Mouse (Mus musculus): ENCODE measurements at regions not wholly inside any gene's neighbourhood (a gene's known extent, or its start where the extent isn't known, plus 50 kb on each side); places are given as distances from the start of the nearest gene placed in this dataset.

- Histone ChIP-seq H3K4me1 (ENCODE audit: control insufficient read depth, insufficient read depth, low read length) (peaks cover 4% of the 10 kb centered on the region; the same call in 1 of the 2 replicates), H3K27ac (ENCODE audit: insufficient read depth, low read depth, low read length) (no peak overlapping the region), H3K4me3 (ENCODE audit: insufficient read depth, low read length) (no peak overlapping the region)
- no peak for TF ChIP-seq CTCF (IDR thresholded peaks at IDR 0.05; ENCODE audit: low read depth, low read length)
- no peak for TF ChIP-seq POLR2A (IDR thresholded peaks at IDR 0.05; ENCODE audit: borderline replicate concordance, low read depth, low read length)
Measured at GRCm38 (mm10) chr13:19888983-19889773, 65.1 kb upstream of the Gpr141 start.

GRCm38 (mm10) chr13:19883896-19884658 is 60.0 kb upstream of the Gpr141 start:
- Histone ChIP-seq H3K27ac (ENCODE audit: insufficient read depth, low read depth, low read length) (no peak overlapping the region), H3K4me1 (ENCODE audit: control insufficient read depth, insufficient read depth, low read length) (peaks cover 16% of the 10 kb centered on the region), H3K4me3 (ENCODE audit: insufficient read depth, low read length) (no peak overlapping the region)
- no peak for TF ChIP-seq POLR2A (IDR thresholded peaks at IDR 0.05; ENCODE audit: borderline replicate concordance, low read depth, low read length)
- no peak for TF ChIP-seq CTCF (IDR thresholded peaks at IDR 0.05; ENCODE audit: low read depth, low read length)

GRCm38 (mm10) chr13:19882889-19883288 is 58.8 kb upstream of the Gpr141 start:
- Histone ChIP-seq H3K27ac (ENCODE audit: insufficient read depth, low read depth, low read length) (no peak overlapping the region), H3K4me3 (ENCODE audit: insufficient read depth, low read length) (no peak overlapping the region), H3K4me1 (ENCODE audit: control insufficient read depth, insufficient read depth, low read length) (peaks cover 16% of the 10 kb centered on the region)
- no peak for TF ChIP-seq CTCF (IDR thresholded peaks at IDR 0.05; ENCODE audit: low read depth, low read length)
- TF ChIP-seq POLR2A (IDR thresholded peaks at IDR 0.05; ENCODE audit: borderline replicate concordance, low read depth, low read length), result no peak

- Histone ChIP-seq H3K4me1 (ENCODE audit: control insufficient read depth, insufficient read depth, low read length) (peaks cover 16% of the 10 kb centered on the region), H3K27ac (ENCODE audit: insufficient read depth, low read depth, low read length) (no peak overlapping the region), H3K4me3 (ENCODE audit: insufficient read depth, low read length) (peak overlapping the region; percentile 32; the same call in 1 of the 2 replicates)
- no peak for TF ChIP-seq POLR2A (IDR thresholded peaks at IDR 0.05; ENCODE audit: borderline replicate concordance, low read depth, low read length)
- TF ChIP-seq CTCF (IDR thresholded peaks at IDR 0.05; ENCODE audit: low read depth, low read length), result no peak
Measured at GRCm38 (mm10) chr13:19881772-19882171, 57.7 kb upstream of the Gpr141 start.

GRCm38 (mm10) chr13:19874621-19875249 is 50.7 kb upstream of the Gpr141 start:
- H3K4me3 ChIP-seq (ENCODE audit: insufficient read depth, low read length), result no peak overlapping the region
- H3K27ac ChIP-seq (ENCODE audit: insufficient read depth, low read depth, low read length), result no peak overlapping the region
- no peak for TF ChIP-seq POLR2A (IDR thresholded peaks at IDR 0.05; ENCODE audit: borderline replicate concordance, low read depth, low read length)
- no peak for TF ChIP-seq CTCF (IDR thresholded peaks at IDR 0.05; ENCODE audit: low read depth, low read length)
- 0 out of 2 replicates have a peak, but pooled peaks cover 3% of the 10 kb centered on the region for H3K4me1 ChIP-seq (ENCODE audit: control insufficient read depth, insufficient read depth, low read length)
